Mouse (Mus musculus) midbrain, embryonic 11.5 days (tissue): ENCODE results near the gene Sap25. TPM values are rescaled to one million over a fixed set of nuclear protein-coding genes. Genes with fewer than 3 reads are reported as not detected.

ENCODE experiments used
- ATAC-seq: fragments of 200-750 bp; cut with Nextera tagmentation; 2 replicates; pipeline ENCODE4 v1.8.0; 2017; ENCODE audit warnings: moderate TSS enrichment, moderate library complexity; ENCODE audit not compliant: low FRiP score
- DNase-seq: peaks from one replicate; pipeline ENCODE4 v3.0.0; 2015; ENCODE audit warnings: low spot score; ENCODE audit errors: missing footprints
- H3K27ac ChIP-seq: fragments of 300-500 bp; sonication (generic); 2 replicates; pipeline ENCODE4 v1.5.1; 2014; ENCODE audit warnings: low read depth, low read length
- H3K27me3 ChIP-seq: fragments of 300-500 bp; sonication (generic); 2 replicates; pipeline ENCODE4 v1.6.1; 2014; ENCODE audit warnings: mild to moderate bottlenecking, low read length, moderate library complexity, mixed read lengths; ENCODE audit not compliant: control insufficient read depth, insufficient read depth
- H3K36me3 ChIP-seq: fragments of 300-500 bp; sonication (generic); 2 replicates; pipeline ENCODE4 v1.6.1; 2014; ENCODE audit warnings: mild to moderate bottlenecking, low read length, moderate library complexity, mixed read lengths; ENCODE audit not compliant: control insufficient read depth, insufficient read depth
- H3K4me1 ChIP-seq: fragments of 300-500 bp; sonication (generic); 2 replicates; pipeline ENCODE4 v1.6.1; 2014; ENCODE audit warnings: low read length; ENCODE audit not compliant: control insufficient read depth, insufficient read depth
- H3K4me2 ChIP-seq: fragments of 300-500 bp; sonication (generic); 2 replicates; pipeline ENCODE4 v1.6.1; 2014; ENCODE audit warnings: mild to moderate bottlenecking, moderate library complexity
- H3K4me3 ChIP-seq: fragments of 300-500 bp; sonication (generic); 2 replicates; pipeline ENCODE4 v1.5.1; 2014; ENCODE audit warnings: low read depth, low read length
- H3K9ac ChIP-seq: fragments of 300-500 bp; sonication (generic); 2 replicates; pipeline ENCODE4 v1.6.1; 2014; ENCODE audit warnings: low read length
- H3K9me3 ChIP-seq: fragments of 300-500 bp; sonication (generic); 2 replicates; pipeline ENCODE4 v1.6.1; 2016; ENCODE audit warnings: low read length; ENCODE audit not compliant: control insufficient read depth
- WGBS: fragments of 180-500 bp; shearing (Covaris S2); extraction: QIAGEN DNeasy Blood & Tissue Kit; methylation state at CpG from one replicate; pipeline ENCODE4 v1.1.7; 2014; 5-methylcytosine and 5-hydroxymethylcytosine counted together
- polyA plus RNA-seq: library from polyadenylated mRNA; unstranded; fragments of >200 nt; fragmentation: Nextera tagmentation; extraction: Ambion mirVana; gene quantifications from 2 replicates; pipeline ENCODE4 v1.2.1, GENCODE M21; 2014

The Sap25 gene
- polyA plus RNA-seq, 1 experiment from 2014 or later, result 6.8 TPM

DNA sequence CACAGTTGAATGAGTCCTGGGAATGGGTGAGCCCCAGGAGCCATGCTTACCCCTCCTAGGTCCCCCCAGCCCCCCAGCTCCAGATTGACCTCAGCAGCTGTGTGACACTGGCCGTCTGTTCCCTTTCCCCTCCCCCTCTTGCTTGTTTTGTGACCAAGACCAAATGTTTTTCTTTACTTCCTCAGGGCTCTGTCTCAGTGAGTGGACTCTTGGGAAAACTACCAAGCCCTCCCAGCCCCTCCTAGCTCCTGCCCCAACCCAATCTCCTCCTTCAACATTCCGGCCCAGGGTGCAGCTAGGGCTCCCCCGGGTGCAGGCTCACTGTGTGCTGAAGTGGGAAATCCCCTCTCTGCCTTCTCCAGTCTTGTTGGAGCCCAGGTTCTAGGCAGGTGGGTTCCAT is 10.5 kb upstream of the Sap25 start:
- H3K27ac ChIP-seq, result 0 out of 2 replicates have a peak overlapping the region, but pooled peaks have one; percentile 4
- WGBS, result 63% methylated on average over 3 of the region's 3 CpGs
- DNase-seq (peak; percentile 79), ATAC-seq (no peak)
- no peak overlapping the region for H3K9ac ChIP-seq
- no peaks in the 10 kb centered on the region for H3K9me3 ChIP-seq
- H3K4me1 ChIP-seq, result peaks cover 20% of the 10 kb centered on the region
- no peaks in the 10 kb centered on the region for H3K27me3 ChIP-seq
- peak overlapping the region; percentile 61 for H3K4me2 ChIP-seq
- no peaks in the 10 kb centered on the region; the same call in 1 of the 2 replicates for H3K36me3 ChIP-seq
- H3K4me3 ChIP-seq, result peak overlapping the region; percentile 75

DNA sequence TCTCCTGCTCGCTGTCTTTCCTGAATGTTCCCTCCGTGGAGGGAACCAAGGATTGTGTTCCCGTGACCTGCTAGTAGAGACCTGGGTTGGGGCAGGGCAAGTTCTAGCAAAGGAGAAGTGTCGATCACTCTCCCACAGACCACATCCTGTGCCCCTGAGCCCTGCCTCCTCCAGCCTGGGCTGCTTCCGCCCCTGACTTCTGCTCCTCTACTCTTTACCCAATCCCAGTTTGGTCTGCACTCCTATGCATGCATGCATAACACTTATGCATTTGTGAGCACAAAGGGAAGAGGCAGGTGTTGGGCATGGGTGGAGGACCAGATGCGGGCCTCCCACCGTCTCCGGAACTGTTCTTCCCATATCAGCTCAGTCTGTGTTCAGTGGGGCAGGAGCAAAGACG is 10.0 kb upstream of the Sap25 start:
- Histone ChIP-seq H3K27me3 (no peaks in the 10 kb centered on the region), H3K9me3 (no peaks in the 10 kb centered on the region), H3K4me2 (no peak overlapping the region), H3K36me3 (no peaks in the 10 kb centered on the region; the same call in 1 of the 2 replicates), H3K4me3 (no peak overlapping the region), H3K4me1 (peaks cover 20% of the 10 kb centered on the region), H3K9ac (no peak overlapping the region), H3K27ac (no peak overlapping the region)
- WGBS, result 69% methylated on average over 9 of the region's 9 CpGs
- DNase-seq (peak; percentile 75), ATAC-seq (no peak)

DNA sequence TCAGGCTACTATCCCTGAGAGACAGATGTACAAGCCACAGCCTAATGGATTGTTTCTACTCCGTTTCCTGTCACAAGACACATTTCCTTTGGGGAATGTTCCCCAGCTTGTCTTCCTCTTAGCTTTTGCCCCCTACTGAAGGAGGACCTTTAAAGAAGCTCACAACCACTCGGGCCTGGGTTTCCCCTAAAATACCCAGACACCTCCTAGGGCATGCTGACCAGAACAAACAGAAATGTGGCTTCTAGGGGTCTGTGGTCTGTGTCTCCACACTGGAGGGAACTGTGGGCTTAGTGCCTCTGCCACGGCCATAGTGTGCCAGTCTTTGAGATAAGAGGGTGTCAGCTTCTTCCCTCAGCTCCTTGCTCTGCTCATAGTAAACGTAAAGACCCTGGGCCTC is 9.5 kb upstream of the Sap25 start:
- H3K4me3 ChIP-seq, result no peak overlapping the region
- H3K9me3 ChIP-seq, result no peaks in the 10 kb centered on the region
- 72% methylated on average over 4 of the region's 4 CpGs for WGBS
- no peak overlapping the region for H3K4me2 ChIP-seq
- H3K27me3 ChIP-seq, result no peaks in the 10 kb centered on the region
- no peaks in the 10 kb centered on the region; the same call in 1 of the 2 replicates for H3K36me3 ChIP-seq
- no peak overlapping the region for H3K9ac ChIP-seq
- peaks cover 20% of the 10 kb centered on the region for H3K4me1 ChIP-seq
- ATAC-seq (no peak), DNase-seq (no peak)
- no peak overlapping the region for H3K27ac ChIP-seq

DNA sequence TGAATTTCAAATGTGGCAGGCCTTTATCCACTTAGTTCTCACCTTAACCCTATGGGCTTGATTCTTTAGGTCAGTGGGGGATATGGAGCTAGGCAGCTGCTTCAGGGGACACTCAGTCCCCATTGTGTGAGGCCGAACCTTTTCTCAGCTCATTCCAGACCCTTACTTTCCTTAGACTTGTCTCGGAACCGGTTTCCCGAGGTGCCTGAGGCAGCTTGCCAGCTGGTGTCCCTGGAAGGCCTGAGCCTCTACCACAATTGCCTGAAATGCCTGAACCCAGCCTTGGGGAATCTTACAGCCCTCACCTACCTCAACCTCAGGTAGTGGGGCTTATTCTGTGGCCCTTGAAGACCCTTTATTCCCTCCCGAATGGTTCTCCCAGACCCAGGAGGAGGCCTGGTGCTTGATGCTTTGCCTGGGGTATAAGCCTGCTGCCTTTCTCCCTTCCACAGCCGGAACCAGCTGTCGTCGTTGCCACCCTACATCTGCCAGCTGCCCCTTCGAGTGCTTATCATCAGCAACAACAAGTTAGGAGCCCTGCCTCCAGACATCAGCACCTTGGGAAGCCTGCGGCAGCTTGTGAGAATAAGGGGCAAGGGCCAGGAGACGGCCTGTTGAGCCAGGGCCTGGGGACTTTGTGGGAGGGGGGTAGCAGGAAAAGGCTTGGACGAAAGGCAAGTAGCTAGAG is 7.6 kb upstream of the Sap25 start:
- Histone ChIP-seq H3K27me3 (no peaks in the 10 kb centered on the region), H3K9ac (no peak overlapping the region), H3K4me3 (no peak overlapping the region), H3K9me3 (no peaks in the 10 kb centered on the region), H3K4me2 (no peak overlapping the region), H3K36me3 (peaks cover 6% of the 10 kb centered on the region), H3K27ac (no peak overlapping the region), H3K4me1 (peaks cover 20% of the 10 kb centered on the region)
- ATAC-seq (no peak), DNase-seq (no peak)
- 83% methylated on average over 12 of the region's 12 CpGs for WGBS

DNA sequence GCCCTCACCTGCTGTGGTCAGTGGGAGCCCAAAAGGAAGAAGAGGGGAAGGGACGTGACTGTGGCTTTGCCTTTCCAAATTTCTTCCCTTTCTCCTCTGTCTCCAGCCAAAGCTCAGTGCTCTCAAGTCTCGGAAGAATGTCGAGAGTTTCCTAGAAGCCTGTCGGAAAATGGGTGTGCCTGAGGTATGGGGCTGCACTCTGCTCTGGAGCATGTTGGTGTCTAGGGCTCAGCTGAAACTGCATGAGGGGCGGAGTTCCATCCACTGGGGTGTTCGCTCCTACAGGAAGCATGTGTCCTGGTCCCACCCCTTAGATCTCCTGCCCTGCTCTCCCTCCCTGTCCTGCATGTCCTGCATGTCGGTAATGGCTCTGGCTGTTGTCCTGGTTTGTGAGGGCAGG is 1.7 kb upstream of the Sap25 start:
- Histone ChIP-seq H3K36me3 (peaks cover 28% of the 10 kb centered on the region), H3K9me3 (no peaks in the 10 kb centered on the region), H3K27me3 (peaks cover 8% of the 10 kb centered on the region), H3K27ac (no peak overlapping the region), H3K4me1 (no peaks in the 10 kb centered on the region), H3K4me3 (no peak overlapping the region), H3K4me2 (no peak overlapping the region), H3K9ac (no peak overlapping the region)
- no peak for ATAC-seq
- WGBS, result 85% methylated on average over 7 of the region's 7 CpGs
- DNase-seq, result no peak

DNA sequence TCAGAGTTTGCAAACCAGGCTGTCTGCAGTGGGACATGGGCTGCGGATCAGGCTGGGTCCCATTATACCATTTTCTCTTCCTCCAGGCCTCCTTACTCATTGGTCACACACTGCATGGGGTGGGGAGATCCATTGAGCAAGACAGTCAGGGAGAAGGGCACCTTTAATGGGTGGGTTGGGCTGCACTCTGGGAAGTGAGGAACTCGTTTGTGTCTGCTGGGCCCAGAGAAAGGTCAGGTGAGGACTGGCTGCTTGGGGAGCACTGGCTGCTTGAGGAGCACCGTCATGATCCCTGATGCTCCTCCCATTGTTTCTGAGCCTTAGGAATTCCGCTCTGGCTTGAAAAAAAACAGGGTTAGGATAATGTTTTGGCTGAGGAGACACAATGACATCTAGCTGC is 1.8 kb downstream of the Sap25 start:
- 58% methylated on average over 4 of the region's 4 CpGs for WGBS
- ATAC-seq, result no peak
- no peak overlapping the region for H3K4me2 ChIP-seq
- peaks cover 25% of the 10 kb centered on the region for H3K36me3 ChIP-seq
- DNase-seq, result no peak
- H3K4me3 ChIP-seq, result no peak overlapping the region
- no peak overlapping the region for H3K9ac ChIP-seq
- peaks cover 27% of the 10 kb centered on the region for H3K27me3 ChIP-seq
- H3K27ac ChIP-seq, result no peak overlapping the region
- H3K9me3 ChIP-seq, result no peaks in the 10 kb centered on the region
- 0 out of 2 replicates have a peak, but pooled peaks cover 2% of the 10 kb centered on the region for H3K4me1 ChIP-seq

DNA sequence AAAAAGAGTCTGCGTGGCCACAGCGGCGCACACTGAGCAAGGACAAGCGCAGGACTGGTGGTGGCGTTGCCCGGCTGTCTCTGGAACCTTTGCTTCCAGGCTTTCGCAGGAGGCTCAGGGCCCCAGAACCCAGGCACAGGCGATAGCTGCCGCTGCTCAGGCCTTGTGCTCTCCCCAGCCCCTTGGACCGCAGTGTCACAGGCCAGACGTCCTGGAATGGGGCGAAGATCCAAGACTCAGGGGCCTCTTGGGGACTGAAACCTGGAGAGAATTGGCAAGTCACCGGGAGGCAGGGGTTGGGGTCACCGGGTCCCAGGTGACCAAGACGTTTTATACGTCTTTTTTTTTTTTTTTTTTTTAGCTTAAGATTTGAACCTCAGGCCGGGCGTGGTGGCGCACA is 3.4 kb downstream of the Sap25 start:
- H3K4me1 ChIP-seq, result peaks cover 4% of the 10 kb centered on the region; the same call in 1 of the 2 replicates
- no peak overlapping the region for H3K9ac ChIP-seq
- no peak overlapping the region for H3K4me2 ChIP-seq
- H3K4me3 ChIP-seq, result no peak overlapping the region
- peaks cover 17% of the 10 kb centered on the region for H3K36me3 ChIP-seq
- no peaks in the 10 kb centered on the region for H3K9me3 ChIP-seq
- 32% methylated on average over 19 of the region's 19 CpGs for WGBS
- H3K27ac ChIP-seq, result no peak overlapping the region
- H3K27me3 ChIP-seq, result peaks cover 27% of the 10 kb centered on the region
- peak; percentile 89 for DNase-seq
- no peak for ATAC-seq

DNA sequence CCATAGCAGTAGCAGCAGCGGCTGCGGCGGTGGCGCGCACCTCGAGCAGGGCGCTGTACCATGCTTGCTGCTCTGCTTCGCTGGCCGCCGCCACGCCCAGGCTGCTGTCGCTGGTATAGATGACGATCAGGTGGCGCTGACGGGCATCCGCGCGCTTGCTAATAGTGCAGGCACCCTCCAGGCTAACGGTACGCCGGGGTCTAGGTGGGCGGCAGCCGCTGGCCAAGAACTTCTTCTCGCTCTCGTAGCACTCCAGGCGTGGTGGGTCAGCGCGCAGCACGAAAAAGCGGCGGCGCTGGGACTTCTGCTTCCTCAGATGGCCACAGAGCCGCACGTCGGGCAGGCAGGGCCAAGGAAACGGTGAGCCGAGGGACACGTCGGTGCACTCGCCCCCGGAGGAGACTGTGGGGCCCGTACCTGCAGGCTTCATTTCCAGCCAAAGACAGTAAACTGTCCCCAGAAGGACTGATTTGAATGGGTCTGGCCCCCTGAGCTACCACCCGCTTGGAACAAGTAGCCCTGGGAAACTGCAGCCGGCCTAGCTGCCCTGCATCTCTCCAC is 4.0 kb downstream of the Sap25 start:
- 3% methylated on average over 44 of the region's 44 CpGs for WGBS
- Histone ChIP-seq H3K27me3 (peaks cover 27% of the 10 kb centered on the region), H3K27ac (no peak overlapping the region), H3K4me1 (peaks cover 11% of the 10 kb centered on the region), H3K4me3 (0 out of 2 replicates have a peak overlapping the region, but pooled peaks have one; percentile 14), H3K36me3 (peaks cover 12% of the 10 kb centered on the region), H3K4me2 (peak overlapping the region; percentile 33), H3K9ac (no peak overlapping the region), H3K9me3 (no peaks in the 10 kb centered on the region)
- no peak for ATAC-seq
- DNase-seq, result peak; percentile 92

DNA sequence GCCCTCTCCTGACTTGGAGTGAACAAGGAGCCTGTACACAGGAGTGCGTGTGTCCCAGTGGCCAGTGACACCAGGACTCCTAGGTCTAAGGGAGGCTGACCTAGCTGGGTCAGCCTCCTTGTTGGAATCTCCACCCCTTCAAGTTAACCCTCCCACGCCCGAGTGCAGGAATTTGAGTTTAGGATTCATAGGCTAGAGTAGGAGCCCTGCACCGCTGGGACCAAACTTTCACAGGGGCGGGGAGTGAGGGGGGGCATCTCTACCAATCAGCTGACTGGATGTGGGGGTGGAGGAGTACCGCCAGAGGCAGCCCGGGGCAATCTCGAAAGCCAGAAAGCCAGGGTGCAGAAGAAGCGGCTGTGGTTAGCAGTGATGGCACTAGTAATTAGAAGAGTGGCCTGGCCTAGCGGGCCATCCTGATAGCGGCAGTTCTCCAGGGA is 4.5 kb downstream of the Sap25 start, which contains the start of gene Irs3:
Irs3 (minus strand) TSS at position 63 of the 440 bp plus-strand sequence.
- H3K27ac ChIP-seq, result no peak within 1 kb of the TSS
- H3K4me3 ChIP-seq, result 0 out of 2 replicates have a peak within 1 kb of the TSS, but pooled peaks have one; percentile 14
- peak within 1 kb of the TSS; percentile 33 for H3K4me2 ChIP-seq
- H3K9ac ChIP-seq, result no peak within 1 kb of the TSS
- H3K4me1 ChIP-seq, result peaks cover 15% of the 10 kb centered on the region
- 13% methylated on average over 11 of the region's 11 CpGs for WGBS
- no peak for ATAC-seq
- H3K27me3 ChIP-seq, result peaks cover 27% of the 10 kb centered on the region
- no peak for DNase-seq
- H3K36me3 ChIP-seq, result peaks cover 7% of the 10 kb centered on the region
- no peaks in the 10 kb centered on the region for H3K9me3 ChIP-seq
